Mouse (Mus musculus): Measurements from ENCODE around the gene Dnali1.

The Dnali1 gene

GRCm38 (mm10) chr4:125065517-125066307, at the start of gene Dnali1:
TSS of gene Dnali1 (minus strand) at chr4:125065703.
- DNase-seq (ENCODE audit: low read depth, low spot score): peak; percentile 77

- DNase-seq (ENCODE audit: low read depth, low spot score): no peak
Observed at GRCm38 (mm10) chr4:125115081-125115480, 49.6 kb upstream of the Dnali1 start.

- peak; percentile 83 for DNase-seq (ENCODE audit: low read depth, low spot score)
Observed at GRCm38 (mm10) chr4:125114638-125115037, 49.1 kb upstream of the Dnali1 start.

GRCm38 (mm10) chr4:125105354-125105753, 39.9 kb upstream of the Dnali1 start:
- DNase-seq (ENCODE audit: low read depth, low spot score): no peak

- DNase-seq (ENCODE audit: low read depth, low spot score): no peak
Observed at GRCm38 (mm10) chr4:125101334-125101733, 35.8 kb upstream of the Dnali1 start.

GRCm38 (mm10) chr4:125099458-125099857, 34.0 kb upstream of the Dnali1 start:
- peak; percentile 90 for DNase-seq (ENCODE audit: low read depth, low spot score)

- no peak for DNase-seq (ENCODE audit: low read depth, low spot score)
Observed at GRCm38 (mm10) chr4:125097412-125097811, 31.9 kb upstream of the Dnali1 start.

- DNase-seq (ENCODE audit: low read depth, low spot score): no peak
Observed at GRCm38 (mm10) chr4:125096066-125096465, 30.6 kb upstream of the Dnali1 start.

GRCm38 (mm10) chr4:125093031-125093430, 27.5 kb upstream of the Dnali1 start:
- no peak for DNase-seq (ENCODE audit: low read depth, low spot score)

GRCm38 (mm10) chr4:125085346-125085841, 19.9 kb upstream of the Dnali1 start:
- peak; percentile 92 for DNase-seq (ENCODE audit: low read depth, low spot score)

GRCm38 (mm10) chr4:125084403-125085345, 19.2 kb upstream of the Dnali1 start, which contains the start of gene Meaf6:
TSS of gene Meaf6 (plus strand) at chr4:125085134.
- peak; percentile 76 for DNase-seq (ENCODE audit: low read depth, low spot score)

- no peak for DNase-seq (ENCODE audit: low read depth, low spot score)
Observed at GRCm38 (mm10) chr4:125078698-125079097, 13.2 kb upstream of the Dnali1 start.

- no peak for DNase-seq (ENCODE audit: low read depth, low spot score)
Observed at GRCm38 (mm10) chr4:125077700-125078099, 12.2 kb upstream of the Dnali1 start.

- DNase-seq (ENCODE audit: low read depth, low spot score): peak; percentile 96
Observed at GRCm38 (mm10) chr4:125066490-125067370, 1.2 kb upstream of the Dnali1 start, which contains the start of gene Snip1. TSS of gene Snip1 (plus strand) at chr4:125066672.

- DNase-seq (ENCODE audit: low read depth, low spot score): no peak
Observed at GRCm38 (mm10) chr4:125063829-125064228, 1.7 kb downstream of the Dnali1 start.

- peak; percentile 81 for DNase-seq (ENCODE audit: low read depth, low spot score)
Observed at GRCm38 (mm10) chr4:125059025-125059424, 6.5 kb downstream of the Dnali1 start.

- DNase-seq (ENCODE audit: low read depth, low spot score): no peak
Observed at GRCm38 (mm10) chr4:125058033-125058432, 7.5 kb downstream of the Dnali1 start.

- no peak for DNase-seq (ENCODE audit: low read depth, low spot score)
Observed at GRCm38 (mm10) chr4:125057273-125057672, 8.2 kb downstream of the Dnali1 start.

GRCm38 (mm10) chr4:125056476-125056875, 9.0 kb downstream of the Dnali1 start:
- no peak for DNase-seq (ENCODE audit: low read depth, low spot score)

- DNase-seq (ENCODE audit: low read depth, low spot score): no peak
Observed at GRCm38 (mm10) chr4:125055385-125055784, 10.1 kb downstream of the Dnali1 start.

GRCm38 (mm10) chr4:125044454-125044853, 21.0 kb downstream of the Dnali1 start:
- no peak for DNase-seq (ENCODE audit: low read depth, low spot score)
